Mouse (Mus musculus): ENCODE data around the gene Fgf7. TPM values are rescaled to one million over a fixed set of nuclear protein-coding genes. Genes with fewer than 3 reads are reported as not detected.

Fgf7 gene
- total RNA-seq (2023), result not detected

GRCm38 (mm10) chr2:126034379-126035005 lies at the start of gene Fgf7:
Gene Fgf7, plus strand, starts transcription at chr2:126034658.

Other genes with a start within 250 kb of the Fgf7 start
- gene Galk2, start 175.5 kb upstream of the Fgf7 start, total RNA-seq (2023), result 30.8 TPM
- gene Cops2, start 175.5 kb upstream of the Fgf7 start, total RNA-seq (2023), result 63.3 TPM
- not detected for gene Fam227b, start 117.3 kb downstream of the Fgf7 start, total RNA-seq (2023)
- gene Dtwd1, start 117.5 kb downstream of the Fgf7 start, total RNA-seq (2023), result 4.3 TPM
- not detected for gene Gm17555, start 180.4 kb downstream of the Fgf7 start, total RNA-seq (2023)

Measured in CD4-positive naive resting alpha-beta T cell, adult 57 days (primary cell).